Mouse (Mus musculus) thymus, postnatal 10 days (tissue): ENCODE data around the gene Apoa2.

Source experiments
- DNase-seq, 2 experiments: peaks; one replicate each; pipeline ENCODE4 v3.0.0; 2021; ENCODE audit warnings: low spot score in 2 of 2

Gene Apoa2

DNA sequence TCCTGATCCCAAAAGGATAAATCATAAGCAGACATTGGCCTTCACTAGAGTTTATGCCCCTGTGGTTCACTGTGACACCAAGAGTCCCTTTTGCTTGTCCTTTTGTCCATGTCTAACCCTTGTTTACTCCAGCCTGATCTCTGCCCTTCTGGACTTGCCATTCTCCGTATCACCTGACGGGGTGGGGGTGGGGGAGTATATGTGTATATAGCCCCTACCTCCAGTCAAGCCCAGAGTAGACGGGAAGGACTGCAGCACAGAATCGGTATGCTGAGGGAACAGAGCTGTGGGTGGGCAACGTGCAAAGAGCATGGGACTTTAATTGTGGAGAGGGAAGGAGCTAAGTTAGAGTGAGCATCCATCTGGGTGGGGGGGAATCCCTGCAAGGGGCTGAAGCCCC is at the start of gene Apoa2:
Apoa2 (plus strand) TSS at position 198 of the 400 bp plus-strand sequence.
- DNase-seq: no peak

- DNase-seq: no peak
These were observed 45.2 kb upstream of the Apoa2 start for GRCm38 (mm10) chr1:171179487-171180171.

- DNase-seq: no peak
These were observed 41.8 kb upstream of the Apoa2 start for GRCm38 (mm10) chr1:171183025-171183424.

DNA sequence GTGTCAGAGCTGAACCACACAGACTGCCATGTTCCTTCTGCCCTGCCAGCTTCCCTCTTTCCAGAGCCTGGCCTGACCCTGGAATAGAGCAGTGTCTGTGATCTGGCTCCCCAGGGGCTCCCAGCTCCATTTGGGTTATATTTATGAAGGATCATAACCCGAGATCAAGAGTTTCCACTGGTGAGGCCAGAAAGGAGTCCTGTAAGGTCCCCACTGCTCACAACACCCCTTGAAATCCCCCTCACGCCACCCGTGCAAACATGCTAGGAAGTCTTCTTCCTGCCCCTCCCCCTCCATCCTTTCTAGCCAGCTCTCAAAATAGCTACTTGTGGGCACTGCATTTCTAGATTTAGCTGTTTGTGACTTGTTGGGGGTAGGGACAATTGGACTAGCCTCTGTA is 41.2 kb upstream of the Apoa2 start:
- DNase-seq: no peak

GRCm38 (mm10) chr1:171184314-171184713 is 40.5 kb upstream of the Apoa2 start:
- DNase-seq: peak in 1 of 2 experiments; percentile 15

- DNase-seq: no peak
These were observed 39.2 kb upstream of the Apoa2 start for GRCm38 (mm10) chr1:171185655-171186054.

- DNase-seq: no peak
These were observed 36.8 kb upstream of the Apoa2 start for GRCm38 (mm10) chr1:171187851-171188700.

GRCm38 (mm10) chr1:171189046-171189445 is 35.8 kb upstream of the Apoa2 start:
- no peak for DNase-seq

DNA sequence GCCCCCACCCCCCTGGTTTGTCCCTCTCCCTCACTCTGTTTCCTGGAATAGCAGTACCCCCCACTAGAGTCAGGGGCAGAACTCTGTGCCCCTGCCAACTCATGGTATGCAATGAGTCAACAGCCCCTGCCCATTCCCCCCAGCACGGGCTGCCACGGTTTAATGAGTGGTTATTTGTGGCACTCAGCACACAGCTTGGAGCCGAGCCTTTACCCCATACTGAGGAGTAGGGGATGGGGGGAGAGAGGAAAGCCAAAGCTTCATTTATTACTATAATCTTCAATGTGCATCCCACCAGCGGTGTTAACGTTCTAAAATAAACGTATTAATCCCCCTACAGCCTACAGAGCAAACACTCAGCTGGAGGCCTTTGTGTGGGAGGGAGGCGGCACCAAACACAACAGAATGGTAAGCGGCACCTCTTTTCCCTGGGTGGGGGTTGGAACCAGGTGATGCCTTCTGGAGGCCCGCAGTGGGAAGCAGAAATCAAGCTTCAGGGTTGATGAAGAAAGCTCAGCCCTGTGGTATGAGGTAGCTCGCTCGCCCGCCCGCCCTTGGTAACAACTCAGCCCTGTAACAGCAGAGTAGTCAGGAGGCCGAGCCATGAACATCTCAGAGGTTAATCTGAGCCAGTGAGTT is 35.3 kb upstream of the Apoa2 start:
- no peak for DNase-seq

DNA sequence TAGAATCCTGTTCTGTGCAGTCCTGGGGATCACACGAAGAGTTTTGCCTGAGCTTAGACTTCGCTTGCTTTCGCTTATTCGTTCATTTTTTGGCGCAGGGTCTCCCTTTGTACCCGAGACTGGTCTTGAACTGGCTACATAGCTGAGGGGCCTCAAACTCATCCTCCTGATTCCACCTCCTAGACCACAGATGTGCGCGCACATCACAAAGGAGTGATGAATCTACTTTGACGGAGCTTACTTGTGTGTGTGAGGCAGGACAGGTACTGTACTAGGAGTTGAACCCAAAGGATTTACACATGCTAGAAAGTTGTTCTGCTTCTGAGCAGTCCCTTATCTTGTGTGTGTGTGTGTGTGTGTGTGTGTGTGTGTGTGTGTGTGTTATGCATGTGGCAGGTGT is 34.0 kb upstream of the Apoa2 start:
- DNase-seq: no peak

DNA sequence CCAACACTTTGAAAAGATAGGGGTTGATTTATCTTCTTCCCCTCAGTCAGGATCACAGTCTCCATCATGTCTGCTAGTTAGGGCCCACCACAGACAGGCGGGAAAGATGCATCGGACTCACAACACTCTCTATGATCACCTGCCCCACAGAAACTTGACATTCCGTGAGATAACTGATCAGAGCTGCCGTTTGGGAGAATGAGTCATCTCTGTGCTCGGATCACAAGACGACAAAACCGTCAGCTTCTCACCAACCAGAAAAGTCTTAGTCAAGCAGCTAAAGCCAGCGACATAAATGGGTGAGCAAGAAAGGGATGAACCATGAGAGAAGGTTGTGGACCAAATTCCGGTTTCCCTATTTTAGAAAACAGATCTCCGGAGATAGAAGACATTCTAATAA is 32.6 kb upstream of the Apoa2 start:
- no peak for DNase-seq

DNA sequence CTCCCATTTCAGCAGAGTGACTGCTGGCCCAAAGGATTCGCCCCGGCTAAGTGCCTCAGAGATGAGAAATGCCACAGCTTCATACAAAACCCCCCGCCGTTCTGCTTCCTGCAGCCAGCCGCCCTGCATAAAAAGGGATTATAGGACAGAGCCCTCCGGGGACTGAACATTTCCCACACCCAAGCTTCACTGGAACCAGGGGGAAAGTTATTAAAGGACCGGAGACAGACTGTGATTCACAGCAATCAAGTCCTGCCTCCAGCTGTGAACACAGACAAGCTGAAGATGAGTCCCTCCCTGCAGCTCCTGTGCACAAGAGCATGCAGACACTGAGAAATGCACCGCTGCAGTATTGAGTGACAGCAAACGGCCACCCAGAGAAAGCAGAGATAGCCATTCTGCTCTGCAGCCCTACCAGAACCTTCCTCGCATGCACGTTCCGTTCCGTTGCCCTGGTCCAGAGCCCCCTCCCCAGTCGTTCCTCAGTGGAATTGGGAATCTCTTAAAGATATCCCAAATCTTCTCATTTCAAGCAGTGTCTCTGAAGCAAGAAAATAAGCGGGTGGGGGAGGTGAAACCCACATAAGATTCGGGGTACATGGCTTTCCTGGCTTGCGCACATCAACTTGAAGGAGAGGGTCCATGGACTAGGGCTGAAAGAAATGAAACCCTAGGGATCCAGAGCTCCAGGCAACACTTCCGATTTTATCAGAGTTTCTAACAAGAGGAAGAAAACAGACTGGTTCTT is 31.6 kb upstream of the Apoa2 start:
- no peak for DNase-seq

DNA sequence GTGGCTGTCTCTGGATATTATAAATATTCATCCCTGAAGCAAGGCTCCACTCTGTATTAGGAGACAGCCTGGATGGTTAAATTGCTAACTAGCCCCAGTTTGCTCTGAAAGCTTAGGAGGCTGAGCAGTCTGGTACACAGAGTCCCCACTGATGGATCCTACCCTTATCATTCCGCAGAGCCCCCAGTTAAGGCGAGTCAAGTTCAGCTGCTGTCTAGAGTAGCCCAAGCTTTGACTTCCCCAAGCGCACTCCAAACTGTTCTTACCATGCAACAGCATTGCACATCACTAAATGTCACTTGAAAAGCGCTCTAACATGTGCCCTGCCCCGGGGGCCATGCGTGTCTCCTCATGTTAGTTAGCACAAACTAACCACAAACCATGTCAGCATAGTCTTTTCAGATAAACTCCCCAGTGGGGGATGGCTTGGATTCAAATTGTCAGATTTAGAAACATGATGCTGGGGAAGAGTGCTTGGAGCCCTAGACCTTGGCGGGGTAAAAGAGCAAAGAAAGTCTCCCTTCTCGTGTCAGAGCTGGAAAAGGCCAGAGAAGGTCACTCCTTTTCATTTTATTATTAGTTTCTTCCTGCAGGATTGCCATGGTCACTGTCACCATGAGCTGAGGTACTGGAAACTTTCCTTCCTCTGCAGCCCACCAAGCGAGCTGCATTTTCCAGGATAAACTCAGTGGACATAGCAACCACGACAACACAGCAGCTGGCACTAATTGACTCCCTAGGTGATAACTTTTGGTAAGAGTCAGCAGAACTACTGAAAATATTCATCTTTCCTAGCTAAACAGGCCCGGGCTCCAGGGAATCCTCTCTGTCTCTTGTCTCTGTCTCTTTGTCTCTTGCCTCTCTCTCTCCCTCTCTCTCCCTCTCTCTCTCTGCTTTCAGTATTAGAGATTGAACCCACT is 30.7 kb upstream of the Apoa2 start:
- DNase-seq: no peak

- DNase-seq: no peak
These were observed 29.6 kb upstream of the Apoa2 start for GRCm38 (mm10) chr1:171195046-171195822.

- DNase-seq: no peak
These were observed 28.9 kb upstream of the Apoa2 start, which contains the start of gene Pcp4l1 for GRCm38 (mm10) chr1:171195887-171196397. Gene Pcp4l1 (minus strand): TSS chr1:171196268.

DNA sequence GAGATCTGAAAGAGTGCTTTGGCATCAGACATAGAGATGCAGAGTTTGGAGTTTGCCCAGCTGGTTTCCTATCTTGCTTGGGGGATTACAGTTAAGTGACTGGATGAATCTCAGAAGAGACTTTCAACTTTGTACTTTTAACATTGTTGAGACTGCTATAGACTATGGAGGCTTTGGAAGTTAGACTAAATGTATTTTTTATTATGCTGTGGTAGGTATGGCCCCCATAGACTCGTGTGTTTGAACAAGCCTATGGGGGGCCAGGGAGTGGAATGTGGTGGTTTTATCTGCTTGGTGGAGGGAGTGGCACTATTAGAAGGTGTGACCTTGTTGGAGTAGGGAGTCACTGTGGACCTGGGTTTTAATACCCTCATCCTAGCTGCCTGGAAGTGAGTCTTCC is 25.3 kb upstream of the Apoa2 start:
- no peak for DNase-seq

DNA sequence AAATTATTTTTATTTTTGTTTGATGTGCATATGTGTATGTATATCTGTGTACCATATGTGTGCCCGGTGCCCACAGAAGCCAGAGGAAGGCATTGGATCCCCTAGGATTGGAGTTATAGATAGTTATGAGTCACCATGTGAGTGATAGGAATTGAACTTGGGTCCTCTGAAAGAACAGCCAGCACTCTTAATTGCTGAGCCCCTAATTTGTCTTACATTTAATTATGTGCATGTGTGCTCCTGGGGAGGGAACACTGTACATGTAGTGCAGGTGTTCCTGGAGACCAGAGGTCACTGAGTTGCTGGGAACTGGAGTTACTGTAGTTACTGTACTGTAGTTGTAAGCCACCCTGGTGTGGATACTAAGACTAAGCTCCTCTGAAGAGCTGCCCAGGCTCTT is 24.1 kb upstream of the Apoa2 start:
- DNase-seq: no peak

DNA sequence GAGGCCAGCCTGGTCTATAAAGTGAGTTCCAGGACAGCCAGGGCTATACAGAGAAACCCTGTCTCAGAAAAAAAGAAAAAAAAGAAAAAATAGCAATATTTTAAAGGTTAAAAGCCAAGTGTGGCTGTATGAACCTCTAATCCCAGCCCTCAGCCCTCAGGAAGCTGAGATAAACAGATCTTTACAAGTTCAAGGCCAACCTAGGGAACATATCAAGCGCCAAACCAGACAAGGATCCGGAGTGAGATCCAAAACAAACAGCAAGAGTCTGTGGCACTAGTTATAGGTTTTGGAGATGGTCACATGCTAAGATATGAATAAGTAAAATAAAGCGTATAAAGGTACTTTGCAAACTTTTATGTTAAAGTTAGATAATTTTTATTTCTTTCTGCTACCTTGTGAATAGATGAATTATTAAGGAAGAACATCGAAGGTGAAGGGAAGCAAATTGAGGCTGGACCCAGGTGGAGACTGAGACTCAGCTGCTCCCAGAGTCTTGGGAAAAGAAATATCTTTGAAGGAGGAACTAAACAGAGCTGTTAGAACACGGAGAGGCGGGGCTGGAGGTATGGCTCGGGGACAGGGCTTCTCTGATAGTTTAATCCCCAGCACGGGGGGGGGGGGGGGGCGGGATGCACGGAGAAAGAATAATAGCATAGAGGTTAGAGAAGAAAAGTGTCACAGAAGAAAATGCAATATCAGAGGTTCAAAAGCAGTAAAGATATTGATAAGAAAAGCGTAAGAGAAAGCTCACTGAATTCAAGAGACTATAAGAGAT is 21.2 kb upstream of the Apoa2 start:
- DNase-seq: no peak

- no peak for DNase-seq
These were observed 20.6 kb upstream of the Apoa2 start for GRCm38 (mm10) chr1:171204249-171204644.
